Mouse (Mus musculus) left cerebral cortex, postnatal 36 days (tissue): ENCODE measurements around the gene Arhgef6. TPM values are rescaled to one million over a fixed set of nuclear protein-coding genes. Genes with fewer than 3 reads are reported as not detected.

Experiments used
- DNase-seq, 2 experiments: peaks; one replicate each; pipeline ENCODE4 v3.0.0; 2021 to 2022; ENCODE audit warnings: low spot score in 2 of 2, mixed read lengths in 1 of 2
- intact Hi-C: fragments of 180-260 bp; cut with DNase I; formaldehyde crosslinking; loops from one replicate; pipeline ENCODE4 v1.15.1; 2025
- total RNA-seq, 2 experiments: library from RNA; stranded (reverse); gene quantifications; 2 replicates each; pipeline ENCODE4 v1.2.3; 2021

The Arhgef6 gene
- 10 to 100 TPM; 11.4 to 14.7 TPM for total RNA-seq

DNA sequence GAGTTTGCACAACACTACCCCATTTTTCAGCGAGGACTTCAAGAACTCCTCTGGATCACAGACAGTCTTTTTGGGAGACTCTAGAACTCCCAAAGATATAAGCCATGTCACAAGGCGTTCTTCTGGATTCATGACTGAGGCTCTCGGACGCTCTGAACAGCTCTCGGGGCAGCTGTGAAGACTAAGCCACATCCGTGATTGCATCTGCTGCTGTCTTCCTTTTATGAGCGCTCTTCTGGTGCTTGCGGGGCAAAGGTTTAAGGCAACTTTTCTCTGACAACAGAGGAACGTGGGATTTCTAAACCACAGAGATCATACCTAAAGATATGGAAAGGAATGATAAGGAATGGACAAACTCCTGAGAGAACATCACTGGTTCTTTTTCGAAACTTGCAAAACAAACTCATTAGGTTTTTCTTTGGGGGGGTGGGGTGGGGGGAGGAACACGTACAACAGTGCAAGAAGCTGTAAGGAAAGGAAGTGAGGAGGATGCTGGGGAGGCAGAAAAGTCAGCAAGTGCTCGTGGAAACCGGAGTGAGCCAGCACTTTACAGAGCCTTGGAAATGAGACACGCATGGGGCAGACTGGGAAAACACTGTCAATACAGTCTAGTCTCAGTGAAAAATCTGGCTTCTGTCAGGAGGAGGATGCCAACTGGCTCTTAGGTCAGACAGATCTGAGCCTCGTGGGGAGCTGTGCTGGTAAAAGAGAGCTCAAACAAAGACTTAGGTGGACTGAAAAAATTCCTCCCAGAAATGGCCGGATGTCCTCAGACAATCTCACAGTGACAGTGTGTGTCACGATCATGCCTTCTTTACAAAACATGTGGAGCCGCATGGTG, at the start of gene Arhgef6:
Gene Arhgef6 (minus strand): TSS at position 359 of the 841 bp plus-strand sequence.
- DNase-seq: no peak
- intact Hi-C loops: no loop called here

DNA sequence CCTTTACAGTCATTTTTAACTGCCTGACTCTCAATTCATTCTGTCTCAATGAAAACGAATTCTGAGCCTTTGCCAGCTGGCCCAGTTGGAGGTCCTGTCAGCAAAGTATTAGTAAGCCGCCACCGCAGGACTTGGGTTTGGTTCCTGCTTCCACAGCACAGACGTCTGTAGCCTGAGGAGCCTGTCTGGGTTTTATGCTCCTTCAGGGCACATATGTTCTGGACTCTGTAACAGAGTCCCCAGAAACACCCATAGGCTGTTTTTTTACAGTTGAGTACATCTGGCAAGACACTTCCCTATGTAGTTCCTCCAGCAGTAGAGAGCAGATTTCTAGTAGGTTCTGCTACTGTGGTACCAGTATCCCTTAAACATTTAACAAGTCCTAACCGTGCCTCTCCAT, 42.4 kb upstream of the Arhgef6 start:
- intact Hi-C loops: no loop called here
- DNase-seq: no peak

DNA sequence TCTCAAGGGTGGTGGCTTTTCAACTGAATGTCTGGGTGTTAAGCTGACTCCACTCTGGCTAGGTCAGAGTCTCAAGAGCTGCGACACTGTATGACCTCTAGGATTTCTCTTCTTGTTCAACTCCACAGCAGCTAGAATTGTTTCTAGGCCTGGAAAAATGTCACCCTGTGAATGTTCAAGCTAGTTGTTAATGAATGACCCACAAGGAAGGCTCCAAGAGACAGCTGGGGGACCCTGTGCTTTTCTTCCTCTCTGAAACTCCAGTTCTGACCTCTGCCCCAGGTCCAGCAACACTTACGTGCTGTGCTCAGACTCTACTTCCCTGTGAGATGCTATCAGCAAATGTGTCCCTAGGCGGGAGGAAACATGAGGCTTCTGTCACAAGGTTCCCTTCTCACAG, 40.0 kb upstream of the Arhgef6 start:
- no peak for DNase-seq
- intact Hi-C loops: no loop called here

DNA sequence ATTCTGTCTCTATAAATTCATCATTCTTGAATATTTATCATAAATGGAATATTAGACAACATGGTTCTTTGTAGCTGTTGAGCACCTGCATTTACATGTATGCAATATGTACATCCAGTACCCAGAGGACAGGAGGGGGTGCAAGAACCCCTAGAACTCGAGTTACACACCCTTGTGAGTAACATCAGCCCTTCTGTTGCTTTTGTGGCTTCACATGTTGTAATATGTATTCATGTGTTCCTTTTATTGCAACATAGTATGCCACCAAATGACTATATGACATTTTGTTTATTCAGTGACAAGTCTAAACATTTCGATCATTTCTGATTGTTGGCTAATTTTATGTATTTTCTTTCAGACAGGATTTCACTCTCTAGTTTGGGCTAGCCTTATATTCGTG, 38.6 kb upstream of the Arhgef6 start:
- intact Hi-C loops: no loop called here
- no peak for DNase-seq

DNA sequence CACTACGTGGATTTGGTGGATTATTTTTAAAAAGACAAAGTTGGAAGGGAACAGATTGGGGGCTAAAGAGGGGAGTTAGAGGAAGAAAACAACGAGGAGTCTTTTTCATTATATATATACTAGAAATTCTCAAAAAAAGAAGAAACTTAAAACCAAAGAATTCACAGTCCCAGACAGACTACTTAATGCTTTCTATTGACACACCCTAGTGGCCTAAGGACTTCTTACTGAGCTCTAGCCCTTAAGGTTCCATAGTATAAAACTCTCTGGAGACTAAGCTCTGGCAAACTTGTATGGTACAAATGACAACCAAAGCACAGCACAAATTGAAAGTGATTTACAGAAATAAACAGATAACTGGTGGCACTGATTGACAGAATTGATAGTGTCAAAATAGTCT, 35.5 kb upstream of the Arhgef6 start:
- intact Hi-C loops: no loop called here
- DNase-seq: no peak

DNA sequence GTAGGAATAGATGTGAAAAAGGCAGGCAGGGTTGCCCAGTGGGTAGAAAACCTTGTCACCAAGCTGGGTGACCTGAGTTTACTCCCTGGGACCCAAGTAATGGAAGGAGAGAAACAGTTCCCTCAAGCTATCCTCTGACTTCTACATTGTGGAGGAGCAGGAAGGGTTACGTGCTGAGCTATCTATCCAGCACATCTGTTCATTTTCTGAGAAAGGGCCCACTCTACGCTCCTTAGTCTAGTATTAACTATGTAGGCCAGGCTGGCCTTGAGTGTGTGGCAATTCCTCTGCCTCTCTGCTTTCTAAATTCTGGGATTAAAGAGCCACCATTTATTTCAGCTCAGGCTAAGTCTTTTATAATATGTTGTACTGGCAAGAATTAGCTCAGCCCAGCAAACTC, 35.0 kb upstream of the Arhgef6 start:
- intact Hi-C loops: no loop called here

DNA sequence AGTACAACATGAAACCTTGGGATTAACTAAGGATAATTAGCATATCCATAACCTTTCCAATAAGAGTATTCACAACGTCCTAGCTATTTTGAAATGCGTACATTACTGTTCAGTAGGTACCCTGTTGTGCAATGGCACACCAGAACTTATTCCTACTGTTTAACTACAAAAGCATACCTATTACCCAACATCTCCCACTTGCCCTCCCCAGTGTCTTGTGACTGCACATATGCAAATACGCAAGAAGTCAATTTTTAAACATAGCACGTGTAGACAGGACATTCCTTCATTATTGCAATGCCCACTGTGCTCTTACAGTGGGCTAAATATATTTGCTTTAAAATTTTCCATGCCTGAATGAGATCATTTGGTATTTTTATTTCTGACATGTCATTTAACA, 34.4 kb upstream of the Arhgef6 start:
- no peak for DNase-seq
- intact Hi-C loops: no loop called here

More for the DNA sequence above, 35.0 kb upstream of the Arhgef6 start:
- no peak for DNase-seq

DNA sequence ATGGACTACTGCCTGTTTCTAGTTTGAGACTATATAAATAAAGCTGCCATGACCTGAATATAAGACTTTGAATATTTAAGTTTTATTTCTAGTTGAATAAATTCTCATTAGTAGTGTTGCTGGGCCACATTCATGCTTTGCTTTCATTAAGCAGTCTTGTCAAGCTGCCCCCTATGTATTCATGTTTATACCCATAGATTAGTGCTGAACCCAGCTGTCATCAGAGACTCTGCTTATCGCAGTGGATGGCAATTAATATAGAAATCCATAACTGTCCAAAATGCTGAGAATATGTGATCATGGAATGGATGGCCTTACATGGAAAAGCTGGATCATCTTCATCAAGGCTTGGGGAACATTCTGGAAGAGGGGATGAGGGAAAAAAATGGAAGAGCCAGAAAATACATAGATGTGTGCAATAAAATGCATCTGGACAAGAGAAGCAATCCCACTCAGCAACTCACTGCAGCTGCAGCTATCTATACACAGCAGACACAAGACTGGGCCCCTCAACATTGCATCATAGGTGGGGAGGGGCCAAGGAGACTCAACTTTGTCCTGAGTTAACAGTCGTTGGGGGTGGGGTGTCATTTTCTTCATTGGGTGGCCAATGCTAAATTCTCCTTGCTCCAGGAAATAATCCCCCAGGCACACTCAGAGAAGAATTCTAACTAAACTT, 26.5 kb upstream of the Arhgef6 start:
- no peak for DNase-seq
- intact Hi-C loops: no loop called here

DNA sequence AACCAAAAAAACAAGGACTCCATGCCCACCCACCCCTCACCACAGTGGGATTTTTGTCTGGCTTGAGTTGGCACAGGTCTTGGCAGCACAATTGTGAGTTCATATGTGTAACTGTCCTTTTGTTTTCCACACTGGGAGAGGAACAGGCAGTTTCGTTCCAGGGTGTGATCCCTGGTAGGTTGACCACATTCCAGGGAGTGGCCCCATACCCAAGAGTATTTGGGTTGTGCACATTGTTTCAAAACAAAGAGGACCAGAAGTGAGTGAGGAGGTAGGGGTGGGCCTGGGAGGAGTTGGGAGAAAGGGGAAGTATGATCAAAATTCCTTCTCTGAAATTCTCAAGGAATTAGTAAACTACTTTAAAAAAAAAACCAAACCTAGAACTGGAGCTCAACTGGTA, 20.8 kb upstream of the Arhgef6 start:
- DNase-seq: no peak
- intact Hi-C loops: no loop called here

DNA sequence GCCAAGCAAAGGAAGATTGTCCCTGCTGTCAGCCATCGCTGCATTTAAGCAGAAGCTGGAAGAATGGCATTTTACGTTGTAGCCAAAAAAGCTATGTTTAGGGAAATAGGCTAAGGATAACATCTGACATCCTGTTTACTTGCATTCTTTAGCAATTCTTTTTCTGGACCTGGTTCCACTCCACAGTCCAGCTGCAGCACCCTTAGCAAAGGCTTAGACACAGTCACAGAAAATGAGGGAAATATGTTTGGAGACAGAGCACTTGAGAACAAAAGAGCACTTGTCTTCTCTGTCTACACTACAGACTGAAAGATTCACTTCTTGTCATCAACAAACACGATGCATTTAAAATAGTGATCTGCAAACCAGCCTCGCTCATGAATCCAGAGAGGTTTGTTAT, 691 bp upstream of the Arhgef6 start:
- intact Hi-C loops: no loop called here
- DNase-seq: no peak

DNA sequence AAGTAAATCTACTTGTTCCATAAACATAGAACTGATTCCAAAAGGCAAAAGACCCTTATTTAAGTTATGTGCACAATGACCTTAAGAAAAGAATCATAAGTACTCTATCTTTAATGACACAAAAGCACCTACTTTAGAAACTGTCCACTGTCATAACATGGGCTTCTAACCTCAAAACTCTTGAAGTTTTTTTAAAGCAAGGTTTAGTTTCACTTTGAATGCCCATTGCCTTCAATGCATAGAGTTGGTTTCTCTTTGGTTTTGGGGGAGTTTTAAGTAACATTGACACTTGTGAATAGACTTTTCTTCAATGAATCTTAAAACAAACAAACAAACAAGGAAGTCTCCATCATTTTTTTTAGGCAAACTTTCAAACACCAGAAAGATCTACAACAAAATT, 947 bp downstream of the Arhgef6 start:
- no peak for DNase-seq
- intact Hi-C loops: no loop called here

DNA sequence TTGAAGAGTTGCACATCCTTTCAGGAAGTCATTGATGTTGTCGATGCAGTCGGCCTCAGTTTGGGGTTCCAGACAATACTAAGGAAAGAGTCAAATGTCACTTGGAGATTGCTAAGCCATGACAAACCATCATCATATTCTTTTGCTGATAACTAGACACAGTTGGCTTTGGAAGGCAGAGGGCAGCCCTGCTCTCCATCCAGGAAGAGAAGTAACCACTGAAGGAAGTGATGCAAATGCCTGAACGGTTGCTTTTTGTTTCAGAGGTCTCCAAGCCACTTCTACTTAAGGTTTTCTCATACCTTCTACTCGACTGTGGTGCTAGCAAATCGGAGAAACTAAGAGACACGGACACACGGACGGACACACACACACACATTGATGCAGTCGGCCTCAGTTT, 1.6 kb downstream of the Arhgef6 start:
- intact Hi-C loops: no loop called here
- DNase-seq: no peak

DNA sequence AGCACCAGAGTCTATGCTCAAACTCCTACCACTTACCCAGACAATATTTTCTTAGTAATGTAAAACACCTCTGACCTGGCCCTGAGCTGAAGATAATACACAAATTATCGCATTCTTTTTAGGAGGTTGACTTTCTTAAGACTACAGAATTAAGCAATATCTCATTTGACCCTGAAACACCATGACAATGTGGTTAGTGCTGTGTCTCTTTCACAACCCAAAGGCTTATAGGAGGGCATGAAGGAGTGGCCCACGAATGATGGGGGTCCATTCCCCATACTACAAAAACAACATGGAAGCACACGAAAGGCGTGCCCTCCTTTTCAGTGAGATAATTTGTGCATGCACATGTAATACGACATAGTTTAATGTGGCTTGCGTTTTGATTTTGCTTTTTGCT, 3.2 kb downstream of the Arhgef6 start:
- DNase-seq: no peak
- intact Hi-C loops: no loop called here

DNA sequence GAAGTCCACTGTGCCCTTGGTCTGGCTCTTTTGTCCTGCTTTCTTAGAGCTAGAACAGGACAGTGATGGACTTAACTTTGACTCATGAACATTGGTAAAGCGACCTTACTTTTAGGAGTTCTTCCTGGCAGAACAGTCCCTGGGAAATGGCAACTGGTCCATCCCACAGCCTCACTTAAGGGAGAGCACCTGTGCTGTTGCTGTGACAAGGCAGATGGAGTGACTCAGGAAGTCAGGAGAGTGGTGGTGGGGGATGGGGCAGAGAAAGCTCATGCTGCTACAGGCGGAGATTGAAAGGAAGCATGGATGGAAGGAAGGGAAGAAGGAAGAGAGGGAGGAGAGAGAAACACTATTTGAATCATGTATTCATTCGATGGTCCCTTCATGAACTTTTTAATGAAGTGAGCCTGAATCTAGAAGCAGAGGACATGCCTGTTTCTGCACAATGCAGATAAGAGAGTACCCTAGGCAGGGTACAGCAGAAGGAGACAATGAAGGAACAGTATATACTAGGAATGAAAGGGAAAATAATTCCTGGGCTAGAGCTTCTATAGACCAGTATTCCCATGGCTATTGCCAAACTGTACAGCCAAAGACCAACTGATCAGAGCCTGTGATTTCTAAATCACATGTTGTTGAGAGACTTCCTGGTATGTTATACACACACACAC, 10.7 kb downstream of the Arhgef6 start:
- no peak for DNase-seq
- intact Hi-C loops: no loop called here

DNA sequence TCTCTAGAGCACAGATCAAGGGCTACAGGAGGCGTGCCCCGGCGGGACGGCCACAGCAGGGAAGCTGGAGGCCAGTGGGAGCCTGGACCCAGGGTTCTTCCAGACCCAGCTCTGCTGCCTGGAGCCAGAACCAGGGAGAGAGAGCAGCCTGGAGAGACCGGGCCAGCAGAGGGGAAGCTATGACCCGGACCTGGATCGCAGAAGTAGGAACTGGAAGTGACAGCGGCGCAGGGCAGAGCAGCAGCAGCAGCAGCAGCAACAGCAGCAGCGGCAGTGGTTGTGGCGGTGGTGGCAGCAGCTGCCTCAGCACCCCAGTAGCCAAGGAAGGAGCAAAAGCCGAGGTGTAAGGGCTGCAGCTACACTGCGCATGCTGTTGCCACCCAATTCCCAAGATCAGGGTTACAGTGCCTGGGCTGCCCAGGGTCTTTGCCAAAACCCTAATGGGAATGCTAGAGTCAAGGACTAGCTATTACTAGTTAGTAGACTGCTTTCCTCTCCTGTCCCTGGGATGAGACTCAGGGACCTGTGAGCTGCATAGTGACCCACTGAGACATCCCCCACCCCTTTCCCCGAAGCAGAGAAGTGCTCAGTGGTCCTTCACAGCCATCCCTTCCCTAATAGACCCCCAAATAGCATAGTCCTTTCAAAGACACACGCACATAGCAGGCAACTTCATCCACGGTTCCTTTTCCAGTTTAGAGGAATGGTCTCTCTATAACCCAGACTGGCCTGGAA, 11.9 kb downstream of the Arhgef6 start:
- intact Hi-C loops: no loop called here

DNA sequence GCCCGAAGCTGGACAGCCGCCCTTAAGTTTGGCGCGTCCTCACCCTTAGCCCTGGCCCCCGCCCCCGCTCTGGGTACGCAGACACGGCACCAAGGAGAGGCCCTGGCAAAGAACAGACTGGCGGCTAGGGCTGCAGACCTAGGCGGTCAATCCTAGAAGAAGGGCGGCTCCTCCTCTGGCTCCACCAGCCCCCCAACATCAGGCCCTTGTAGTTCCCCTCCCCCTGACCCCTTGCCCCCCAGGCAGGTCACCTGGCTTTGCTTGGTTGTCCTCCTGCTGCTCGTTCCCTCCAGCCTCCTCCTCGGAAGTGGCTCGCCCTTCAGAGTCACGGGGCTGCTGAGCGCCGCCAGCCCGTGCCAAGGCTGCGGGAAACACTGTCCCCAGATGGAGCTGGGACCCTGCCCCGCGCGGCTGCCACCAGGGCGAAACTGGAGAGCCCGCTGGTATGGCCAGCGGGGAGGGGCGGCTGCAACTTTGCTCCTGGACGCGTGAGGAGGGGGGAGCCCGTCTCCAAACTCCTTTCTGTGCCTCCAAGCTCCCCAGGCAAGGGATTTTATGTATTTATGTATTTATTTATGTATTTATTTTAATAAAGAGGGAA, 12.6 kb downstream of the Arhgef6 start:
- intact Hi-C loops: no loop called here
- no peak for DNase-seq

More for the DNA sequence above, 11.9 kb downstream of the Arhgef6 start:
- no peak for DNase-seq

DNA sequence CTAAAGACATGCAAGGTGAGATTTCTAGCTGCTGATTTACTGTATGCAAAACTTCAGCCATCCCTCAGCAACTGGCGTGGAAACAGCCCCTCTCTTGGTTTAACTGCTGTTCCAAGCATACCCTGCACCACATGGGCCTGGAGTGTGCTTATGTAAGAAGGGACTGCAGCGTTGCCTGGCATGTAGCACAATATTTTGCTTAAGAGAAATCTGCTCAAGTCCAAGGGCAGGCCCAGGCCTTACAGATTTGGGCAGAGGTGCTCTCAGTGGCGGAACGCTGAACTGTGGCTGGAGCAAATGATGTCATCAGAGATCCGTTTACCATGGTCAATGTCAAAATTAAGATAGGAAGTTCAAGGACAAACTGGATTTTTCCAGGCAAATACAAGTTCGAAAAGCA, 13.6 kb downstream of the Arhgef6 start:
- DNase-seq: no peak
- intact Hi-C loops: no loop called here

DNA sequence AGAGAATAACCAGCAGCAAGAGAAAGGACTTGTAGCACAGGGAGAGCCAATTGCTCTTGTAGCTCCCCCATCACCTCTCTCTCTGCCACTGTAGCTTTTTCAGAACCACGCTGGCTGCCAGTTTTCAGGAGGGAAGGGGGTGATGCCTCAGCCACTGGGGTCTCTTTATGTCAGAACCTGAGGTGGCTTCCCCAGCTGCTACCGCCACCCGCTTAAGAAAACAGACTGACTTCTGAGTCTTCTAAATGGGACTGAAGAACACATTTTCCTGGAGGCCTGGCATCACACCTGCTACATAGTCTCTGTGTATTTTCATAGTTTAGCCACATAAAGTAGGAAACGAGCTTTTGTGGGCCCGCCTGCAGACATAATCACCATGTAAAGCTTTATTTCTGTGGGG, 26.5 kb downstream of the Arhgef6 start:
- intact Hi-C loops: no loop called here
- no peak for DNase-seq

DNA sequence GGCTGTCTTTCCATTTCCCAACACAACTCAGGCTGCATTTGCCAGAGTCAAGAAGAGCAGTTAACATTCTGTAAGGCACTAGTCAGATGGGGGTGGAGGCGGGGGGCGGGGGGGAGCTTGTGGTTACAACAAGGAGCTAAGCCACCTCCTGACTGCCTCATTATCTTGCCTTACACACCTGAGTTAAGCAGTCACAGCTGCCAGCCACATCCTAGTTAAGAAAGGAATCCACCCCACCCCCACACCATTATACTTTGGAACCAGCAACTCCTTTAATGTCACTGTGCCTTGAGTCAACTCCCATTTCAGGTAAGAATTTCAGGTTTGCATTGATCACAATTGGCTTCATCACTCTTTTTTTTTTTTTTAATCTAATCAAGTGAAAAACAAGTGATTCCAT, 28.5 kb downstream of the Arhgef6 start:
- DNase-seq: no peak
- intact Hi-C loops: no loop called here

DNA sequence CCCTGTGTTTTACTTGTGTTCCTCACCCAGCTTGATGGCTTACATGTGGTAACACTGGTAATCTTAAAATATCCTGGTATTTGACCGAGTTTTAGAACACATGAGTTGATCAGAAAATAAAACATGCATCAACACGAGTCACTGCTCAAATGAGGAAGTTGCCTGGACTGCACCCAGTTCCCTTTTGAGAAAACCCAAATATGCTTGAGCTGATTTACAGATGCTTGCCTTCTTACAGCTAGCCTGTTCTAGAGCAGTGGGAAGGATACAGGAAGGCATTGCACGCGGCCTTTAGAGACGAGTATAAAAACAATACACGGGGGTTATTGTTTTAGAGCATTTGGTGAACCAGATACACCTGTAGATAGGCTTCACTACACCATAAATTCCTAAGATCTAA, 31.8 kb downstream of the Arhgef6 start:
- intact Hi-C loops: no loop called here
- DNase-seq: no peak
